Mouse (Mus musculus) testis, postnatal 14 days (tissue): ENCODE measurements around the gene Nav3.

Experiments used
- DNase-seq: peaks from one replicate; pipeline ENCODE4 v3.0.0; 2021; ENCODE audit warnings: low spot score

Gene Nav3

GRCm38 (mm10) chr10:109906413-109906785 is 549.6 kb downstream of the Nav3 start:
- DNase-seq: no peak

GRCm38 (mm10) chr10:109905649-109906412 is 550.2 kb downstream of the Nav3 start:
- no peak for DNase-seq

- DNase-seq: no peak
Measured at GRCm38 (mm10) chr10:109904841-109905240, 551.2 kb downstream of the Nav3 start.

- no peak for DNase-seq
Measured at GRCm38 (mm10) chr10:109903701-109904555, 552.1 kb downstream of the Nav3 start.

GRCm38 (mm10) chr10:109903241-109903640 is 552.8 kb downstream of the Nav3 start:
- DNase-seq: no peak

- DNase-seq: no peak
Measured at GRCm38 (mm10) chr10:109889171-109889475, 566.9 kb downstream of the Nav3 start.

- no peak for DNase-seq
Measured at GRCm38 (mm10) chr10:109888355-109889170, 567.4 kb downstream of the Nav3 start.

- no peak for DNase-seq
Measured at GRCm38 (mm10) chr10:109887160-109887559, 568.8 kb downstream of the Nav3 start.

GRCm38 (mm10) chr10:109876107-109876506 is 579.9 kb downstream of the Nav3 start:
- DNase-seq: no peak

- no peak for DNase-seq
Measured at GRCm38 (mm10) chr10:109875312-109875830, 580.6 kb downstream of the Nav3 start.

GRCm38 (mm10) chr10:109874652-109875311 is 581.2 kb downstream of the Nav3 start:
- no peak for DNase-seq

- DNase-seq: no peak
Measured at GRCm38 (mm10) chr10:109866063-109866462, 589.9 kb downstream of the Nav3 start.

GRCm38 (mm10) chr10:109865391-109865790 is 590.6 kb downstream of the Nav3 start:
- no peak for DNase-seq

- DNase-seq: no peak
Measured at GRCm38 (mm10) chr10:109864708-109865107, 591.3 kb downstream of the Nav3 start.

- DNase-seq: no peak
Measured at GRCm38 (mm10) chr10:109861275-109861674, 594.7 kb downstream of the Nav3 start.

GRCm38 (mm10) chr10:109858568-109858967 is 597.4 kb downstream of the Nav3 start:
- no peak for DNase-seq

GRCm38 (mm10) chr10:109852392-109852791 is 603.6 kb downstream of the Nav3 start:
- peak; percentile 20 for DNase-seq

- no peak for DNase-seq
Measured at GRCm38 (mm10) chr10:109847631-109848030, 608.4 kb downstream of the Nav3 start.

- DNase-seq: no peak
Measured at GRCm38 (mm10) chr10:109843661-109844060, 612.3 kb downstream of the Nav3 start.

- no peak for DNase-seq
Measured at GRCm38 (mm10) chr10:109832768-109833291, 623.2 kb downstream of the Nav3 start.

- DNase-seq: no peak
Measured at GRCm38 (mm10) chr10:109806782-109807493, 649.1 kb downstream of the Nav3 start.
